Mouse (Mus musculus): Measurements from ENCODE around the gene Fkbp8.
A peak's percentile ranks its signal among the peaks of the same experiment; 100 is the strongest.

The Fkbp8 gene

DNA sequence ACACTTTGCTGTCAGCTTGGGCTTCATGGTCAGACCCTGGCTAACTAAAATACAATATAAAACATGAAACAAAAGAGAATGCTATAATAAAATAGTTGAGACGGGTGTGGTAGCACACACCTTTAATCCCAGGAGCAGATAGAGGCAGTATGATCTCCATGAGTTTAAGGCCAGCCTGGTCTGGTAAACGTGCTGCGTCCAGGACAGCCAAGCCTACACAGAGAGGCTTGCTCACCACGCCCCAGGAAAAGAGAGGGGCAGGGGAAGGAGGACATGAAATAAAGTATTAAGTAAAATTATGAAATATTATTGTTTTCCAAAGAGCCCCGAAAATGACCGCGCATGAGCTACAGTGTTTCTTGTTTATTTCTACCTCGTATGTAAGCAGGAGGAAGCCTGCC is 413 bp upstream of the Fkbp8 start:
- no peak for ATAC-seq (ENCODE audit: insufficient number of reproducible peaks, low FRiP score, low TSS enrichment)

DNA sequence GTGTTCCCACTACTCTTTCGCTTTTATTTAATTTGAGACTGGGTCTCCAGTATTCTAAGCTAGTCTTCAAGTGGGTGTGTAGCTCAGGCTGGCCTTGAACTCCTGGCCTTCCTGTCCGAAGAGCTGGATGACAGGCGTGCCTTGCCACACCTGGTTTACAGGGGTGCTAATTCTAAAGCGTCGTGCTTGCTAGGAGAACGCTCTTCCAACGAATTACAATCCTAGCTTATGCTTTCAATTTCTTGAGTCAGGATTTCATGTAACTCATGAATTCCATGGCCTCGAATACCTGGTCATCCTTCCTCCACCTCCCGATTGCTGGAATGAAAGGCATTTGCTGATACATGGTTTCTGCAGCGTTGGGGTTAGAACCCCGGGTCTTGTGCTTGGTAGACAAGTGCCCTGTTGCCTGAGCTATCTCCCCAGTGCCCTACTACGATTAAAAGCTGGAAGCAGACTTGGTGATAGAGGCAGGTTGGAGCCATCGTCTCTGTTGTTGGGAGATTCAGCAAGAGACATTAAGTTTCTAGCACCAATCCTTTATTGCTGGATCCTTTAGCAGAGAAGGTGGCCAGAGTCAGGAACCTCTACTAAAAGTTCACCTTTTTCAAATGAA is 766 bp downstream of the Fkbp8 start:
- ATAC-seq (ENCODE audit: insufficient number of reproducible peaks, low FRiP score, low TSS enrichment), result no peak

DNA sequence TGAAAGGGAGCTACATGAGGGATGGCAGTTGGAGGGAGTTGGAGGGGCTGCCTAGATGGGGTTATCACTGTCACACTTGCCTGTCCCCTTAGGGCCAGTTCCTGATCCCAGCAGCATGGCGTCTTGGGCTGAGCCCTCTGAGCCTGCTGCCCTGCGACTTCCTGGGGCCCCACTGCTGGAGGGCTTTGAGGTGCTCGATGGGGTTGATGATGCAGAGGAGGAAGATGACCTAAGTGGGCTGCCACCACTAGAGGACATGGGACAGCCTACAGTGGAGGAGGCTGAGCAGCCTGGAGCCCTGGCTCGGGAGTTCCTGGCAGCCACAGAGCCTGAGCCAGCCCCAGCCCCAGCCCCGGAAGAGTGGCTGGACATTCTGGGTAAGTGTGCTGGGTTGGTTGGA is 1.8 kb downstream of the Fkbp8 start:
- no peak for ATAC-seq (ENCODE audit: insufficient number of reproducible peaks, low FRiP score, low TSS enrichment)

DNA sequence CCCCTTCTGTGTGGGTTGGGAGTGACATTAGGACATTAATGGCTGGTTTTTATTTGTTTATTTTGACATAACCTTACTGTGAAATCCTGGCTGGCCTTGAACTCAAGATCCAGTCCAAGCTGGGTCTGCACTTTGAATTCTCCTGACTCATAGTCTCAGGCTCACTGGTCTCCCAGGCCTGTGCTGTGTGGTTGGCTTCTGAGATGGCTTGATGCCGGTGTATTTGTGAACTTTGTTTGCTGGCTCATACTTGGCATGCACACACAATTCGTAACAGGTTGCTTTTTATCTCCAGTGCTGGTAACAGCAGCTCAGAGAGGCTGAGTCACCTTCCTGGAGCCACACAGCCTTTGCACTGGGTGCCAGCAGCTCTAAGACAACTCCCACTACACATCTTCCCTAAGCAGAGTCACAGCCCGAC is 2.2 kb downstream of the Fkbp8 start:
- ATAC-seq (ENCODE audit: insufficient number of reproducible peaks, low FRiP score, low TSS enrichment), result no peak

DNA sequence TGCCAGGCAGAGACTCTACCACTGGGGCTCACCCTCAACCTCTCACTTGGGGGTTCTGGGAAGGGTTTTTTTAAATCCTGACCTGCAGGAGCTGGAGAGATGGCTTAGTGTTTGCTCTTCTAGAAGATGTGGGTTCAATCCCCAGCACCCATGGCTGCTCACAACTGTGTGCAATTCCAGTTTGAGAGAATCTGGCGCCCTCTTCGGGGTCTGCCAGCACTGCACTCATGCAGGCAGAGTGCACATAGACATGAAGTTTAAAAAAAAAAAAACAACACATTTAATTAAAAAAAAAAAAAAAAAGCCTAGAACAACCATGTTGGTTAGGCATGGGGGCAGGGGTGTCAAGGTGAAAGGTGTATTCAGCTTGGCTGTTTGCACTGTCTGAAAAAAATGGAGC is 2.8 kb downstream of the Fkbp8 start:
- no peak for ATAC-seq (ENCODE audit: insufficient number of reproducible peaks, low FRiP score, low TSS enrichment)

DNA sequence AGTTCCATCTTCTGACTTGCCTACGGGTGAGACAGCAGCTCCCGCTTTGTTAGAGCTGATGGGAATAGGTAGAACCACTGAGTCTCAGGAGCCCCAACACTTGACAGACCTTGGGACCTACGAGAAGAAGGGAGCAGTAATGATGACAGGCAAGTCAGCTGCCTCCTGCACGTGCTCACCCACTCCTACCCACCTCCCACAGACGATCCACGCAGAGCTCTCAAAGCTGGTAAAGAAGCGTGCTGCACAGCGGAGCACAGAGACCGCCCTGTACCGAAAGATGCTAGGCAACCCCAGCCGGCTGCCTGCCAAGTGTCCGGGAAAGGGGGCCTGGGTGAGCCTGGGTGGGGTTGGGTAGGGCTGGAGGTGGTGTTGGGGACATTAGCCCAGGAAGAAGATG is 6.8 kb downstream of the Fkbp8 start:
- ATAC-seq (ENCODE audit: insufficient number of reproducible peaks, low FRiP score, low TSS enrichment), result no peak

DNA sequence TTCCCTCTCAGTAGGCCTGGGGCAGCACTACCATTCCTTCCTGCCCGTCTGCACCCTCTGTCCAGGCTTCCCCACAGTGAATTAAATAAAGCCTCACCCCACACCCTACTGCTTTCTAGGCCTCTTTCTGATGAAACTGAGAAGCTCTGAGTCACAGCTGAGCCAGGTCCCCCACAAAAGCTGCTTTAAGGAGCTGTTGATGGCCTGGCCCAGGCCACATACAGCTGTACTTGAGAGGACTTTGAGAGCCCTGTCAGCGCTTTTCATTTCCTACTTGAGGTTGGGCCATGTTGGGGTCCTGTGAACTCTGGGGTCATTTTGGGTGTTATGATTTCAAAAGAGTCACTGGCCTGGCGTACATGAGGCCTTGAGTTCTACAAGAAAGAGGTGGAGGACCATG is 7.7 kb downstream of the Fkbp8 start:
- no peak for ATAC-seq (ENCODE audit: insufficient number of reproducible peaks, low FRiP score, low TSS enrichment)

DNA sequence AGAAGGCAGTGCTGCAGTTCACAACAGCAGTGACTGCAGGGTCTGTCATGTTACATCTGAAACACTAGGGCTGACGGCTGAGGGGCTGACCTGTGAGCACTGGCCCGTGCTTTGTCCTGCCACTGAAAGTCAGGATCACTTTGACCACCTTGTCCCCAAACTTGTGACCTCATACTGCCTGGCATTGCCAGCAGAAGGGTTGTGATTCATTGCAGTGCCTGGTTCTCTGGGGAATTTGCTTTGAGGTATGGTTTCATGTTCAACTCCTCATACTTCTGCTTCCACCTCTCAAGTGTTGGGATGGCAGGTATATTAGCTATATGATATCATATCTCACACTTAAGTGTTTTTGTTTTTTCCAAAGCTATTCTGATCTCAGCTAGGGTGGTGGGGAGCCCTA is 8.2 kb downstream of the Fkbp8 start:
- no peak for ATAC-seq (ENCODE audit: insufficient number of reproducible peaks, low FRiP score, low TSS enrichment)

DNA sequence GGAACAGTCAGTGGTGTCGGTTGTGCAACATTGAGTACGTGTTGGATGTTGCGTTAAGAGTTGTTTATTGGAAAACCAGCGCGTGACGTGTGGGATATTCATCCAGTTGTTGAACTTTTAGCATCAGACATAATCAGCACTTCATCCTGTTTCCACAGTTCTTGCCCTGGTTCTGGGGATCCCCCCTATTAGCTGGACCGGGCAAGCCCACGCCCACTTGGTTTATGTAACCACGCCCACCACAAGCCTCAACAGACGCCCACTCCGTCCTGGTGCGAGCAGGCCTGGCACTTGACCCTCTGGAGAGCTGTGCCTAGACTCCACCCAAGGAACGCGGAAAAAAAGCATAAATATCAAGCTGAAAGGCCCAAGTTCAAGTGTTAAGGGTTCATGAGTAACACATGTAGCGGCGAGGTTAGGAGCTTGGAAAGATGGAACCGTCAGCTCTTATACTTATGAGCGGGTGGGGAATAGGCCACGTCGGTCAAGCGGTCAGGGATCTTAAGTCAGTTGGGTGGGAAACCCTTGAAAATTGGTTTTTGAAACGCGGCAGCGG is 10.6 kb downstream of the Fkbp8 start:
- ATAC-seq (ENCODE audit: insufficient number of reproducible peaks, low FRiP score, low TSS enrichment), result 0 out of 2 replicates have a peak, but pooled peaks have one; percentile 5

DNA sequence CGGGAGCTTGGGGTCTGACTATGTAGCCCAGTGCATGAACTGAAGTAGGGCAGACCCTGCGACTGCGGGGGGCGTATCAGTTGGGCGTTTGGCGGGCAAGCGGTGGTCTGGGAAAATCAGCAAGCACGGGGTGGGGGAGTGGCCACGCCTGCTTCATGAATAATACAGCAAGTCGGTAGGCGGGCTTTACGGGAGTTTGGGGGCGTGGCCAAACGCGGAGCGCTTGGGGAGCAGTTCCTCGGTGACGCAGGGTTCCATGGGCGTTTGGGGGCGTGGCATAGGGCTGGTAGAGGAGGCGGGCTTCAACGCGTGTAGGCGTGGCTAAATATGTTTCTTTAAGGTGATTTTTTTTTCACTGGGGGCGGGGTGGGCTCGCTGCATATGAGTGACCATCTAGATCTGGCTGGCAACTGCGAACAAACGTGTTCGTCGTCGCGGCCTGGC is 11.1 kb downstream of the Fkbp8 start:
- peak; percentile 56 for ATAC-seq (ENCODE audit: insufficient number of reproducible peaks, low FRiP score, low TSS enrichment)

DNA sequence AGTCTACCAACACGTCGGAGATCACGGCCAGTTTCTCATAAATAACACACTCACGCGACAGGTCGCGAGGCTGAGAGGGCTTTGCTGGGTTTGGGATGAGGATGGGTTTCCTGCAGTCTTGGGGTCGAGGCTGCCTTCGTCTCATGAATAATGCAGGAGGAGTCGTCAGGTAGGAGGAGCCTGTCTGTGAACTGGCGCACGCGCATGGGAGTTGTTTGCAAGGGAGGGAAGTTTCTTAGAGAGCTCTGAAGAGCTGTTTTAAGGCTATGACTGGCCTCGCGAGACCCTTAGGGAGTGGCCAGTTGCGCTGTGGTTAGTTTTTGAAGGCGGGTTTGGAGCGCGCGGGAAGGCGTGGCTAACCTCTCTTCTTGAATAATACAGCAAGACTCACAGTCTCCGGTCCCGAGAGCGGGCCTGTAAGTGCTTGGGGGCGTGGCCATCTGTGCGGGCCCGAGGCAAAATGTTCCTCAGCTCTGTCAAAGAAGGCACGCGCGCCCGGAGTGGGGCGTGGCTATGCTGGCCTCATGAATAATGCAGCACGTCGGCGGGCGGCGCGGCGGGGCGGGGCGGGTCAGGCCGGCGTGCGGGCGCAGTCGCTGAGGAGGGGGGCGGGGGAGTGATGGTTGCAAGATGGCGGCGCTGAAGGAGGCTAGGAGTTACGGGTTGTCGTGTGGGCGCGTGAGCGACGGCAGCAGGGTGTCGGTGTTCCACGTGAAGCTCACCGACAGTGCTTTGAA is 11.7 kb downstream of the Fkbp8 start, which contains the start of gene Ell:
Gene Ell (plus strand): TSS at position 381 of the 737 bp plus-strand sequence.
- peak; percentile 75 for ATAC-seq (ENCODE audit: insufficient number of reproducible peaks, low FRiP score, low TSS enrichment)

DNA sequence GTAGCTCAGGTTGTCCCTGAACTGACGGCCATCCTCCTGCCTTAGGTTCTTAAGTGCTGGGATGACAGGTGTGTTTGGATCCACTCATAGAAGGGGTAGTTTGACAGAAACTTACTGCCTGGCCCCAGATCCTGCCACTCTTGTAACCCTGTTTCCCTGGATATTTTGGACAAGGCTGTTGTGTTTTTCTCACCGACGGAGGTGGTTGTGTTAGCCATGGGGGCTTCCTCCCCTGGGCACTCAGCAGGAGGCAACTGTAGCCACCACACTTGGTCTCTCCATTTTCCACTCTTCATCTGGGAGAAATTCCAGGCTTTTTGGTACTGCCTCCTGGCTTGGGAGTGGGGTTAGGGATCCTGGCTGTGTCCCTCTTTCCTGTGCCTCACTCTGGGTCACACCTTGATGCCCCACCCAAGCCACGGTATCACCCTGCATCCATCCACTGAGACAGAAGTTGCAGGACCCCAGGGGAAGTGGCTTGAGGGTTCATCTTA is 12.5 kb downstream of the Fkbp8 start:
- ATAC-seq (ENCODE audit: insufficient number of reproducible peaks, low FRiP score, low TSS enrichment), result no peak

DNA sequence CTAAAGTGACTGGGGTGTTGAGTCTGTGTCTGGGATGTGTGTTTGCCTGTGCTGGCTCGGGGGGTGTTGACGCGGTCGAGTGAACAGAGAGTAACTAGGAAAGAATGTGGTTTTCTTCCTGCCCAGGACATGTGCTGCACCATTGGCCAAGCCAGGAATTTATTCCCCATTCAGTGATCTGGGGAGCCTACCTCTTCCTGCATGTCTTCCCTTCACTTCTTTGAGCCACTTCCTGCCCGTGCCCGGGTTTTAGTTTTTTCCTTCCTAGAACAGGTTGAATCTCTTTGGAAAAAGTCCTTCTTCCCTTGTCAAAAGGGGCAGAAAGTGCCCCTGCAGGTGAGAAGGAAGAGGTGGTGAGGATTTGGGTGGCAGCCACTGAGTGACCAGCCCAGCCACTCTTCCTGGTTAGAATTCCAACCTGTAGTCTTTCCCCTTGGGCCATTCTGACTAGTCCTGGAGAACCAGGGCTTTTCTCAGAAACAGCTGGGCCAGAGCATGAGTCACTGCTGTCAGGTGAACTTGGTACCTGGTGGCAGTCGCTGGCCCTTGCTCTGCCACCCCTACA is 13.1 kb downstream of the Fkbp8 start:
- no peak for ATAC-seq (ENCODE audit: insufficient number of reproducible peaks, low FRiP score, low TSS enrichment)

DNA sequence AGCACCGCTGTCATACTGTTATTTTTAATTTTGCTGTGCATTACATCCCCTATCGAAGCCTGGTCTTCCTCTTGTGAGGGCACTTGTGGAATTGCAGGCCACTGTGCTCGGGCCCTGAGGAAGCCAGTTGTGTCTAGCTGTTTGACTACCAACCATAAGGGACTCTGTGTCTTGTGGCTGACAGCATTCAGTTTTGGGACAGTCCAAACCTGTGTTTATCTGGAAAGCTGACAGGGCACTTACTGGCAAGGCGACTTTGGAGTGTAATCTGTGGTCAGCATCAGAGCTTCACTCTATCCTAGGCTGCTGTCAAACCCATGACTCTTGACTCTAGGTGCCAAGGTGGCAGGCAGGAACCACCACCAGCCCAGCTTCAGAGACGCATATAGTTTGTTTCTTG is 13.6 kb downstream of the Fkbp8 start:
- ATAC-seq (ENCODE audit: insufficient number of reproducible peaks, low FRiP score, low TSS enrichment), result no peak

DNA sequence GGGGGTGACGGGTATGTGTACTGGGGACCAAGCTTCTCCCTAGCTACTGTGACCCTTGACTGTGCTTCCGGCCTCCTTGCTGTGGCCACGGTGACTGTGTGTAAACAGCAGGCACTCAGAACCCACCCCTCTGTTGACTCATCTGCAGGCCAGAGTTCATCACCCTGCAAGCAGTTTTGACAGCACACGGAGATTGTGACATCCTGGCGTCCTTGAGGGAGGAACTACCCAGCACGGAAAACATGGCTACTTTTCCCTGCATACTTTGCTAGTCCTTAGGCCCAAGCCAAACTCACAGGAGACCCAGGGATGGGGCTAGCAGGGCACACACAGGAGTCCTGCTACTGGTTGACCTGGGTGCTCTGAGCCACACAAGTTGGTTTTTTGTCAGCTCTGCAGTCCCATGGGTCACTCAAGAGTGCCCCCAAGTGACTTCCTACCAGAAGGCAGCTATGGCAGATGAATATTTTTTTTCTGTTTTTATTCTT is 16.7 kb downstream of the Fkbp8 start:
- no peak for ATAC-seq (ENCODE audit: insufficient number of reproducible peaks, low FRiP score, low TSS enrichment)

DNA sequence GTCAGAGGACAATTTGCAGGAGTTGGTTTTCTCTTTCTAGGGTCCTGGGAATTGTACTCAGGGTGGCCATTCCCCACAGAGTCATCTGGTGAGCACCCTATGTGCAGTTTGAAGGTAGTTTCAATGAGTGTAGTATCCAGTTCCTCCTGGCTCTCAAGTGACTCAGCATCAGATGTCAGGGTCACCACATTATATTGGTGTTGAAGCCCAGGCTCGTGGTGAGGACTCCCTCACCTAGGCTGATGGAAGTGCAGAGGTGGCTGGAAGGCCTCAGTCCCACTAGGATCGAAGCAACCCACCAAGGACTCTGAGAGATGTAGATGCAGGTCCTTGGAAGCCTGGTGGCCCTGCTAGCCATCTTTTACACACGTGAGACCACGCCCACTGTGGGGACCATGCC is 18.9 kb downstream of the Fkbp8 start:
- ATAC-seq (ENCODE audit: insufficient number of reproducible peaks, low FRiP score, low TSS enrichment), result no peak

DNA sequence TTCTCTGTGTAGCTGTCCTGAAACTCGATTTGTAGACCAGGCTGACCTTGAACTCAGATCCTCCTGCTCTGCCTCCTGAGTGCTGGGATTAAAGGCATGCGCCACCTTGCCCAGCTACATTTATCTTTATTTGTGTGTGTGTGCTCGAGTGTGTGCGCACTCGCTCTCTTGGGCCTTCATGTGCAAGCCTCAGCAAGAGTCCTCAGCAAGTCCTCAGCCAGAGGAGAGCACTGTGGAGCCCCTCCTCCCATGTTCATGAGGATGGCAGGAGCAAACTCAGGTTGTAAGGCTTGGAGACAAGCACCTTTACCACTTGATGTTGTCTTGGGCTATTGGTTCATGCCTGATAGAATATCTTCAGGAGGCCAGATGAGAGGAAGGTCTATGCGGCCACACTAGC is 20.2 kb downstream of the Fkbp8 start:
- no peak for ATAC-seq (ENCODE audit: insufficient number of reproducible peaks, low FRiP score, low TSS enrichment)

DNA sequence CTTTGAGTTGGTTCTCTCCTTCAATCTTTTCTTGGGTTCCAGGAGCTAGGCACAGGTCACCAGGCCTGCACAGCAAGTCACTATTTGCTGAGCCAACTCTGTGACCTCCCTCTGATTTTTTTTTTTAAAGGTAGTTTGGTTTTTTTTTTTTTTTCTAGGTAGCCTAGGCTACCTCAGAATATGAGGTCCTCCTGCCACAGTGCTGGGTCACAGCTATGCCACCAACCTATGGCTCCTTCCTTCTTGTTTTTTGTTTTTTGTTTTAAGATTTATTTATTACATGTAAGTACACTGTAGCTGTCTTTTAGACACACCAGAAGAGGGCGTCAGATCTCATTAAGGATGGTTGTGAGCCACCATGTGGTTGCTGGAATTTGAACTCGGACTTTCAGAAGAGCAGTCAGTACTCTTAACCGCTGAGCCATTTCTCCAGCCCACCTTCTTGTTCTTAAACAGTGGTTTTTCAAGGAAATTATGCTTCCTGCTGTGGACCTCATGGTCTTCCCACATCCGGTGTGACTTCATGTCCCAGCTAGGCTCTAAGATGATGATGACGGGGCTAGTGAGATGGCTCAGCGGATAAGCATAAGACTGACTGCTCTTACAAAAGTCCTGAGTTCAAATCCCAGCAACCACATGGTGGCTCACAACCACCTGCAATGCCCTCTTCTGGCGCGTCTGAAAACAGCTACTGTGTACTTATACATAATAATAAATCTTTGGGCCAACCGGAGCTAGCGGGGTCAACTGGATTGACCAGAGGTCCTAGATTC is 22.1 kb downstream of the Fkbp8 start:
- no peak for ATAC-seq (ENCODE audit: insufficient number of reproducible peaks, low FRiP score, low TSS enrichment)

DNA sequence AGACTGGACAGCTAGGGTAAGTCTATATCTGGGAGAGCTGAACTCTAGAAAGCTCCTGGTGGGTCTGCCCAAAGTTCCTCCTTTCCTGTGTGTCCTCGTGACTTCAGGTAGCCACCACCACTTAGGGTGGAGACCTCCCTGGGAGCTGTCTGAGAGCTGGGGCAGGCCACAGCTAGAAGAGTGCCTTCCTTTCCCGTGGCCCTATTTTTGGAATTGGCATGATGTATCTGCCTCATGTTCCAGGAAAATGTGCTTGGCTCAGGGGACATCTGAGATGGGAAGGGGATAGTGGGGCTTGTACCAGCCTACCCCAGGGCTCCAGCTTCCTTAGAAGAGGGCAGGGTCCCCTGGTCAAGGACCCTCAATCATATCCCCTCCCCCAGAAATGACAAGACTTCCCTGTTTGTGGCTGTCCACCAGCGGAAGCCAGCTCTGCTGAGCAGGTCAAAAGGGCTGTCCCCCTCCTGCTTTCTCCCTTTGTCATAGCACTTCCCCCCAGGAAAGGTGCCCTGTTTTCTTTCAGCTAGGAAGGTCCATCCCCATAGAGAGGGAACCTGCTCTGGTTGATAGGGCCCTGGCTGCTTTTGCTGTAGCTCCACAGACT is 24.1 kb downstream of the Fkbp8 start:
- no peak for ATAC-seq (ENCODE audit: insufficient number of reproducible peaks, low FRiP score, low TSS enrichment)

DNA sequence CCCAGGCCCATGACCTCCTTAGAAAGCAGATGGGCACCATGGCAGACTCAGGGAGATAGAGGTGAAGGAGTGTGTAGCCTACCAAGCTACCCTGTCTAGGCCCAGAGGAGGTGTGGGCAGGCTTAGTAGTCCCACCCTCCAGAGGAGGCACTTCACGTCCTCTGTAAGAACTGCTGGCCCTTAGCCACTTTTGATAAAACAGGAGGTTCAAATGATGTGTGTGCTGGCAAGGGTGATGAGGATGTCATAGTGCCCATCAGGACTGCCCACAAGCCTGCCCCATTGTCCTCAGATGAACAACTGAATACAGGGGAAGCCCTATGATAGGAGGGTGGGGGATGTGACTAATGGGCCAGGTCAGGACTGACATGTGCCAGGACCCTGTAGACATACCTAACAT is 25.3 kb downstream of the Fkbp8 start:
- ATAC-seq (ENCODE audit: insufficient number of reproducible peaks, low FRiP score, low TSS enrichment), result no peak
